Mouse (Mus musculus) MEL (cell line): Measurements from ENCODE around the gene Phf2. TPM values are rescaled to one million over a fixed set of nuclear protein-coding genes. Genes with fewer than 3 reads are reported as not detected.

Source experiments
- DNase-seq: peaks from one replicate; pipeline ENCODE4 v3.0.0; 2011; ENCODE audit warnings: low read depth, low spot score
- H3K27ac ChIP-seq: 2 replicates; pipeline ENCODE4 v1.5.1; 2012; ENCODE audit warnings: low read depth, mild to moderate bottlenecking, control low read depth, low read length, moderate library complexity; ENCODE audit not compliant: control insufficient read depth
- H3K27me3 ChIP-seq, 2 experiments: fragments of 150-350 bp in 1 of 2; sonication (generic) in 1 of 2; 2 replicates each; pipeline ENCODE4 v1.6.1; 2012; ENCODE audit warnings: low read length in 2 of 2, mild to moderate bottlenecking in 2 of 2, improper control_type of control experiment in 1 of 2, moderate library complexity in 1 of 2; ENCODE audit not compliant: insufficient read depth in 2 of 2, control insufficient read depth in 1 of 2
- H3K36me3 ChIP-seq, 2 experiments: 2 replicates each; pipeline ENCODE4 v1.6.1; 2012 to 2014; ENCODE audit warnings: low read length in 2 of 2, improper control_type of control experiment in 1 of 2, inconsistent platforms in 1 of 2, mild to moderate bottlenecking in 1 of 2; ENCODE audit not compliant: insufficient read depth in 2 of 2, control insufficient read depth in 1 of 2
- H3K4me1 ChIP-seq, 2 experiments: fragments of 150-350 bp in 1 of 2; sonication (generic) in 1 of 2; 2 replicates each; pipeline ENCODE4 v1.6.1; 2012; ENCODE audit warnings: low read length in 2 of 2, improper control_type of control experiment in 1 of 2, mild to moderate bottlenecking in 1 of 2; ENCODE audit not compliant: insufficient read depth in 2 of 2, control insufficient read depth in 1 of 2
- H3K4me3 ChIP-seq, 2 experiments: fragments of 150-350 bp in 1 of 2; sonication (generic) in 1 of 2; 2 replicates each; pipeline ENCODE4 v1.5.1; 2012; ENCODE audit warnings: low read depth in 2 of 2, low read length in 2 of 2, mild to moderate bottlenecking in 2 of 2, moderate library complexity in 2 of 2, control low read depth in 1 of 2, improper control_type of control experiment in 1 of 2; ENCODE audit not compliant: control insufficient read depth in 1 of 2, insufficient read depth in 1 of 2
- H3K79me2 ChIP-seq: 2 replicates; pipeline ENCODE4 v1.6.1; 2012; ENCODE audit warnings: mild to moderate bottlenecking, low read length, moderate library complexity; ENCODE audit not compliant: control insufficient read depth, poor library complexity, insufficient read depth
- H3K9ac ChIP-seq: 2 replicates; pipeline ENCODE4 v1.6.1; 2012; ENCODE audit warnings: low read depth, mild to moderate bottlenecking, control low read depth, low read length, moderate library complexity; ENCODE audit not compliant: control insufficient read depth, poor library complexity, severe bottlenecking
- H3K9me3 ChIP-seq: fragments of 150-350 bp; sonication (generic); replicated peaks from 2 replicates; pipeline ENCODE4 v1.6.1; 2012; ENCODE audit warnings: mild to moderate bottlenecking, low read length, improper control_type of control experiment, moderate library complexity; ENCODE audit not compliant: insufficient read depth
- CTCF ChIP-seq, 3 experiments: IDR thresholded peaks in 2 of 3; conservative IDR thresholded peaks in 1 of 3; 2 replicates each; pipeline ENCODE4 v1.5.1; 2011 to 2012; ENCODE audit warnings: low read length in 3 of 3, low read depth in 2 of 3, mild to moderate bottlenecking in 2 of 3, improper control_type of control experiment in 1 of 3, inconsistent platforms in 1 of 3, mixed read lengths in 1 of 3, moderate library complexity in 1 of 3; ENCODE audit not compliant: control insufficient read depth in 1 of 3, insufficient read depth in 1 of 3, poor library complexity in 1 of 3, severe bottlenecking in 1 of 3
- EP300 ChIP-seq, 2 experiments: IDR thresholded peaks; 2 replicates each; pipeline ENCODE4 v1.6.1; 2011; ENCODE audit warnings: improper control_type of control experiment in 2 of 2, low read length in 2 of 2, low read depth in 1 of 2, mild to moderate bottlenecking in 1 of 2
- JUND ChIP-seq: IDR thresholded peaks from 2 replicates; pipeline ENCODE4 v1.6.1; 2011; ENCODE audit warnings: low read depth, mild to moderate bottlenecking, improper control_type of control experiment, low read length
- MAFK ChIP-seq: IDR thresholded peaks from 2 replicates; pipeline ENCODE4 v1.6.1; 2011; ENCODE audit warnings: low read depth, mild to moderate bottlenecking, low read length, improper control_type of control experiment, borderline replicate concordance
- MAX ChIP-seq: IDR thresholded peaks from 2 replicates; pipeline ENCODE4 v1.6.1; 2011; ENCODE audit warnings: low read length, improper control_type of control experiment
- MAZ ChIP-seq: IDR thresholded peaks from 2 replicates; pipeline ENCODE4 v1.6.1; 2012; ENCODE audit warnings: low read depth, mild to moderate bottlenecking, inconsistent platforms, low read length, improper control_type of control experiment
- MEF2A ChIP-seq: IDR thresholded peaks from 2 replicates; pipeline ENCODE4 v1.6.1; 2014; ENCODE audit warnings: low read depth, mild to moderate bottlenecking, inconsistent platforms, low read length, improper control_type of control experiment; ENCODE audit not compliant: poor library complexity, insufficient replicate concordance, severe bottlenecking; ENCODE audit errors: extremely low read depth
- MXI1 ChIP-seq: IDR thresholded peaks from 2 replicates; pipeline ENCODE4 v1.6.1; 2011; ENCODE audit warnings: mild to moderate bottlenecking, low read depth, low read length, improper control_type of control experiment
- MYC ChIP-seq: IDR thresholded peaks from 2 replicates; pipeline ENCODE4 v1.6.1; 2011; ENCODE audit warnings: low read depth, mild to moderate bottlenecking, low read length, improper control_type of control experiment, moderate library complexity
- NELFE ChIP-seq: IDR thresholded peaks from 2 replicates; pipeline ENCODE4 v1.6.1; 2011; ENCODE audit warnings: low read depth, low read length, improper control_type of control experiment
- NRF1 ChIP-seq: IDR thresholded peaks from 2 replicates; pipeline ENCODE4 v1.6.1; 2014; ENCODE audit warnings: low read depth, mild to moderate bottlenecking, inconsistent platforms, low read length, improper control_type of control experiment, moderate library complexity; ENCODE audit not compliant: poor library complexity, insufficient read depth, severe bottlenecking
- POLR2AphosphoS2 ChIP-seq: IDR thresholded peaks from 2 replicates; pipeline ENCODE4 v1.6.1; 2011; ENCODE audit warnings: low read length, improper control_type of control experiment
- POLR2AphosphoS5 ChIP-seq: IDR thresholded peaks from 2 replicates; pipeline ENCODE4 v1.6.1; 2012; ENCODE audit warnings: low read depth, borderline replicate concordance, mild to moderate bottlenecking, inconsistent platforms, low read length, moderate library complexity, mixed read lengths
- RCOR1 ChIP-seq: IDR thresholded peaks from 2 replicates; pipeline ENCODE4 v1.6.1; 2012; ENCODE audit warnings: low read depth, mild to moderate bottlenecking, inconsistent platforms, low read length, improper control_type of control experiment
- SIN3A ChIP-seq: IDR thresholded peaks from 2 replicates; pipeline ENCODE4 v1.6.1; 2012; ENCODE audit warnings: low read length, improper control_type of control experiment, inconsistent platforms
- TAL1 ChIP-seq: IDR thresholded peaks from 2 replicates; pipeline ENCODE4 v1.6.1; 2012; ENCODE audit warnings: mild to moderate bottlenecking, inconsistent platforms, low read length, moderate library complexity, mixed read lengths
- UBTF ChIP-seq: IDR thresholded peaks from 2 replicates; pipeline ENCODE4 v1.6.1; 2012; ENCODE audit warnings: low read depth, mild to moderate bottlenecking, inconsistent platforms, low read length, improper control_type of control experiment, moderate library complexity, borderline replicate concordance; ENCODE audit not compliant: insufficient read depth
- USF1 ChIP-seq: IDR thresholded peaks from 2 replicates; pipeline ENCODE4 v1.6.1; 2014; ENCODE audit warnings: low read depth, mild to moderate bottlenecking, inconsistent platforms, low read length, improper control_type of control experiment, moderate library complexity
- ZC3H11A ChIP-seq: IDR thresholded peaks from 2 replicates; pipeline ENCODE4 v1.6.1; 2012; ENCODE audit warnings: low read depth, mild to moderate bottlenecking, inconsistent platforms, low read length, improper control_type of control experiment
- ZNF384 ChIP-seq: IDR thresholded peaks from 2 replicates; pipeline ENCODE4 v1.6.1; 2012; ENCODE audit warnings: low read depth, mild to moderate bottlenecking, inconsistent platforms, low read length, improper control_type of control experiment
- polyA plus RNA-seq, 2 experiments: library from polyadenylated mRNA; stranded (reverse) in 1 of 2; unstranded in 1 of 2; fragments of >175 nt in 1 of 2; fragments of >200 nt in 1 of 2; gene quantifications; 2 replicates each; pipeline versions ENCODE4 v1.2.1 to v1.2.4; 2012; ENCODE audit warnings: low replicate concordance in 2 of 2, low read depth in 1 of 2; ENCODE audit not compliant: insufficient read length in 2 of 2, insufficient read depth in 1 of 2, missing spikeins in 1 of 2
- total RNA-seq: library from RNA; depleted of rRNA; stranded (reverse); fragments of 300-350 nt; gene quantifications from 2 replicates; pipeline ENCODE4 v1.2.3, GENCODE M21; 2012

The Phf2 gene
- total and polyA plus RNA-seq, 3 experiments, result 10.2 to 52.7 (median 29.6) TPM

- Histone ChIP-seq H3K4me1 (peaks cover 5 to 10% of the 10 kb centered on the region in 2 experiments; a peak in 2 of 4 replicates), H3K36me3 (peaks cover 0 to 11% of the 10 kb centered on the region in 2 experiments; a peak in 3 of 4 replicates)
- TF ChIP-seq NELFE (no peak), ZNF384 (no peak), MAZ (no peak), MAX (no peak), MAFK (no peak), SIN3A (no peak), USF1 (no peak), CTCF (IDR thresholded peaks at IDR 0.05 in 2 of 3, conservative IDR thresholded peaks at IDR 0.05 in 1 of 3; ENCODE audit: control insufficient read depth in 1 of 3, insufficient read depth in 1 of 3, low read depth in 2 of 3, low read length in 3 of 3, poor library complexity in 1 of 3, severe bottlenecking in 1 of 3) (no peak), MYC (no peak), NRF1 (no peak), POLR2AphosphoS2 (no peak), TAL1 (no peak), RCOR1 (no peak), UBTF (no peak), MXI1 (no peak)
These were observed 13.5 kb downstream of the Phf2 start for GRCm38 (mm10) chr13:48857246-48857932.

GRCm38 (mm10) chr13:48853947-48854346, 17.0 kb downstream of the Phf2 start:
- DNase-seq, result no peak
- no peak overlapping the region for H3K27ac ChIP-seq
- H3K36me3 ChIP-seq, result peaks cover 0 to 10% of the 10 kb centered on the region in 2 experiments; a peak in 3 of 4 replicates
- H3K27me3 ChIP-seq, result no peaks in the 10 kb centered on the region
- TF ChIP-seq MEF2A, result no peak
- TF ChIP-seq JUND, result no peak
- TF ChIP-seq EP300 (IDR thresholded peaks at IDR 0.05; ENCODE audit: low read depth in 1 of 2, low read length in 2 of 2), result no peak
- TF ChIP-seq POLR2AphosphoS5, result no peak
- no peak for TF ChIP-seq RCOR1
- TF ChIP-seq USF1, result no peak
- no peak for TF ChIP-seq ZC3H11A
- no peak overlapping the region for H3K9ac ChIP-seq
- H3K9me3 ChIP-seq, result no peaks in the 10 kb centered on the region
- peaks cover 5 to 10% of the 10 kb centered on the region in 2 experiments; a peak in 2 of 4 replicates for H3K4me1 ChIP-seq
- H3K79me2 ChIP-seq, result peaks cover 15% of the 10 kb centered on the region; the same call in 1 of the 2 replicates
- H3K4me3 ChIP-seq, result no peak overlapping the region

More at GRCm38 (mm10) chr13:48857246-48857932, 13.5 kb downstream of the Phf2 start:
- Histone ChIP-seq H3K9me3 (no peaks in the 10 kb centered on the region), H3K4me3 (no peak overlapping the region), H3K27me3 (no peaks in the 10 kb centered on the region), H3K27ac (no peak overlapping the region), H3K9ac (no peak overlapping the region), H3K79me2 (peaks cover 15% of the 10 kb centered on the region)
- no peak for DNase-seq
